In the genomic region with DNA sequence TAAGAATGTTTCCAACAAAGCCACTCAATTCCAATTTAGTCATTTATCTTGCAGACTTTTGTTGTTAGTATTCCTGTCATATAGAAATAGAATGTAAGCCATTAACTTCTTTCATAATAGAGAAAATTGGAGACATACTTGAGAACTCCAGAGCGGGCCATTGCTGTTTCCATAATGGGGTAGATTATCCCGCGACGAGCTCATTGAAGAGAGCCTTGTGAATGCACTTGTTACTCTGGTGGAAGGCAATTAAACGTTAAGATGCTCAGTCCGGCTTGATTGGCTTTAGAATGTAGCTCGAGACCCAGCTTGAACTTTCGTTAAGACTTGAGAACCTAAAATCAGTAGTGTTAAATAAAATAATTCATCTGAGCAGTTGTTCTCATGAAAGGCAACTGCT, we compare ENCODE assay signal across 29 mouse cellular contexts.
A peak's percentile ranks its signal among the peaks of the same experiment; 100 is the strongest.
DNase-seq lines count a peak whose midpoint lies in the region; ATAC-seq lines count a peak whose summit lies in the region.
"Had no signal": no experiment of that assay in that cellular context is flagged by ENCODE, and none has a peak within 500 bp of the region (broad histone marks: within the 10 kb centered on the region; RNA-seq: fewer than 3 reads in every experiment).

No protein-coding gene starts in this region.

- no peaks in the 10 kb centered on the region for H3K9me3 ChIP-seq in forebrain, embryonic 11.5 days (ENCODE audit: control insufficient read depth, low read length)
- no peaks in the 10 kb centered on the region for H3K9me3 ChIP-seq in forebrain, embryonic 15.5 days
- no peaks in the 10 kb centered on the region for H3K9me3 ChIP-seq in forebrain, embryonic 14.5 days (replicated peaks; ENCODE audit: control insufficient read depth, low read length)
- H3K9me3 ChIP-seq: embryonic facial prominence, embryonic 10.5 days; embryonic facial prominence, embryonic 13.5 days; heart, embryonic 12.5 days; heart, embryonic 15.5 days; hindbrain, embryonic 10.5 days; hindbrain, embryonic 13.5 days; intestine, embryonic 15.5 days had no signal

- 34% methylated on average over 8 of the region's 8 CpGs for WGBS in forebrain, embryonic 11.5 days
- WGBS in forebrain, embryonic 15.5 days = 12% methylated on average over 8 of the region's 8 CpGs
- 10% methylated on average over 8 of the region's 8 CpGs for WGBS in forebrain, embryonic 14.5 days

- H3K4me2 ChIP-seq in forebrain, embryonic 11.5 days (ENCODE audit: low read depth, low read length, severe bottlenecking) = no peak overlapping the region
- no peak overlapping the region for H3K4me2 ChIP-seq in forebrain, embryonic 15.5 days (replicated peaks)
- no peak overlapping the region for H3K4me2 ChIP-seq in forebrain, embryonic 14.5 days (ENCODE audit: low read length)
- H3K4me2 ChIP-seq: embryonic facial prominence, embryonic 13.5 days; heart, embryonic 12.5 days; heart, embryonic 15.5 days; hindbrain, embryonic 13.5 days; intestine, embryonic 15.5 days had no signal

- DNase-seq in forebrain, embryonic 11.5 days (ENCODE audit: low spot score) = no peak
- DNase-seq in frontal cortex, postnatal 10 days (ENCODE audit: low spot score in 2 of 2) = no peak
- DNase-seq in forebrain, embryonic 14.5 days (ENCODE audit: low spot score) = peak; percentile 32
- DNase-seq in cerebellum, postnatal 25 days = no peak
- DNase-seq: adrenal gland, adult 8-10 months; adrenal gland, postnatal 25 days; cerebellum, adult 11 months; cerebellum, adult 2 months; cerebellum, adult 9-11 months; cerebellum, postnatal 36 days; embryo, embryonic 11 days; gastrocnemius, postnatal 25 days; heart, adult 18-20 months; heart, postnatal 10 days; heart, postnatal 36 days; kidney, adult 11 months; kidney, adult 8-10 months had no signal

- H3K27me3 ChIP-seq in forebrain, embryonic 11.5 days (ENCODE audit: control insufficient read depth, insufficient read depth, low read length) = no peaks in the 10 kb centered on the region
- no peaks in the 10 kb centered on the region for H3K27me3 ChIP-seq in forebrain, embryonic 15.5 days
- no peaks in the 10 kb centered on the region for H3K27me3 ChIP-seq in forebrain, embryonic 14.5 days (replicated peaks; ENCODE audit: control insufficient read depth, insufficient read depth, low read length)
- H3K27me3 ChIP-seq: embryonic facial prominence, embryonic 13.5 days; heart, embryonic 12.5 days; heart, embryonic 15.5 days; hindbrain, embryonic 13.5 days; intestine, embryonic 15.5 days had no signal

- peak; percentile 55 for ATAC-seq in forebrain, embryonic 11.5 days (replicated peaks; ENCODE audit: low FRiP score)
- ATAC-seq in forebrain, embryonic 15.5 days (replicated peaks) = no peak
- ATAC-seq in frontal cortex, adult (ENCODE audit: low TSS enrichment) = peak; percentile 13; the same call in 1 of the 2 replicates
- ATAC-seq in forebrain, embryonic 14.5 days = peak; percentile 76
- ATAC-seq: activated CD4-positive, CD25-positive, alpha-beta regulatory T cell, adult 4 months; hindbrain, embryonic 16.5 days; intestine, embryonic 15.5 days had no signal

- no peaks in the 10 kb centered on the region for H3K36me3 ChIP-seq in forebrain, embryonic 11.5 days (ENCODE audit: control insufficient read depth, insufficient read depth, low read length)
- no peaks in the 10 kb centered on the region for H3K36me3 ChIP-seq in forebrain, embryonic 15.5 days
- H3K36me3 ChIP-seq in forebrain, embryonic 14.5 days (ENCODE audit: control insufficient read depth, insufficient read depth, low read length) = no peaks in the 10 kb centered on the region
- H3K36me3 ChIP-seq: embryonic facial prominence, embryonic 10.5 days; embryonic facial prominence, embryonic 13.5 days; heart, embryonic 12.5 days; heart, embryonic 15.5 days; hindbrain, embryonic 10.5 days; hindbrain, embryonic 13.5 days; intestine, embryonic 15.5 days had no signal

- H3K9ac ChIP-seq in forebrain, embryonic 11.5 days (ENCODE audit: low read length) = no peak overlapping the region
- no peak overlapping the region for H3K9ac ChIP-seq in forebrain, embryonic 15.5 days (replicated peaks)
- no peak overlapping the region for H3K9ac ChIP-seq in forebrain, embryonic 14.5 days (ENCODE audit: low read length)
- H3K9ac ChIP-seq: embryonic facial prominence, embryonic 13.5 days; heart, embryonic 12.5 days; heart, embryonic 15.5 days; hindbrain, embryonic 13.5 days; intestine, embryonic 15.5 days had no signal

- no peaks in the 10 kb centered on the region for H3K4me1 ChIP-seq in forebrain, embryonic 11.5 days (replicated peaks; ENCODE audit: control insufficient read depth, insufficient read depth, low read length)
- H3K4me1 ChIP-seq in forebrain, embryonic 15.5 days = no peaks in the 10 kb centered on the region
- no peaks in the 10 kb centered on the region for H3K4me1 ChIP-seq in forebrain, embryonic 14.5 days (ENCODE audit: control insufficient read depth, insufficient read depth, low read length)
- H3K4me1 ChIP-seq: embryonic facial prominence, embryonic 10.5 days; embryonic facial prominence, embryonic 13.5 days; heart, embryonic 12.5 days; heart, embryonic 15.5 days; hindbrain, embryonic 10.5 days; hindbrain, embryonic 13.5 days; intestine, embryonic 15.5 days had no signal

- H3K4me3 ChIP-seq in forebrain, embryonic 11.5 days (ENCODE audit: low read depth, low read length) = no peak overlapping the region
- no peak overlapping the region for H3K4me3 ChIP-seq in forebrain, embryonic 15.5 days
- H3K4me3 ChIP-seq in forebrain, embryonic 14.5 days (ENCODE audit: low read depth, low read length) = no peak overlapping the region
- H3K4me3 ChIP-seq: embryonic facial prominence, embryonic 10.5 days; embryonic facial prominence, embryonic 13.5 days; erythroblast, embryonic 14.5 days; heart, embryonic 12.5 days; heart, embryonic 15.5 days; hindbrain, embryonic 10.5 days; hindbrain, embryonic 13.5 days; intestine, embryonic 15.5 days had no signal

- no peak overlapping the region for H3K27ac ChIP-seq in forebrain, embryonic 11.5 days (ENCODE audit: low read depth, low read length)
- H3K27ac ChIP-seq in forebrain, embryonic 15.5 days (replicated peaks) = no peak overlapping the region
- no peak overlapping the region for H3K27ac ChIP-seq in forebrain, embryonic 14.5 days (ENCODE audit: low read depth, low read length)
- H3K27ac ChIP-seq: embryonic facial prominence, embryonic 10.5 days; embryonic facial prominence, embryonic 13.5 days; heart, embryonic 15.5 days; hindbrain, embryonic 10.5 days; hindbrain, embryonic 13.5 days; intestine, embryonic 15.5 days had no signal
